Mouse (Mus musculus) adrenal gland, adult 18-20 months (tissue): ENCODE data around the gene Ankrd11. TPM values are rescaled to one million over a fixed set of nuclear protein-coding genes. Genes with fewer than 3 reads are reported as not detected.

Experiments
- DNase-seq, 2 experiments: peaks; one replicate each; pipeline ENCODE4 v3.0.0; 2021 to 2022; ENCODE audit warnings: low spot score in 2 of 2
- total RNA-seq, 2 experiments: library from RNA; stranded (reverse); gene quantifications; 1 replicate in 1 of 2; 2 replicates in 1 of 2; pipeline ENCODE4 v1.2.3; 2021

The Ankrd11 gene
- total RNA-seq, 2 experiments from 2014 or later = 69.1 to 93.7 TPM

DNA sequence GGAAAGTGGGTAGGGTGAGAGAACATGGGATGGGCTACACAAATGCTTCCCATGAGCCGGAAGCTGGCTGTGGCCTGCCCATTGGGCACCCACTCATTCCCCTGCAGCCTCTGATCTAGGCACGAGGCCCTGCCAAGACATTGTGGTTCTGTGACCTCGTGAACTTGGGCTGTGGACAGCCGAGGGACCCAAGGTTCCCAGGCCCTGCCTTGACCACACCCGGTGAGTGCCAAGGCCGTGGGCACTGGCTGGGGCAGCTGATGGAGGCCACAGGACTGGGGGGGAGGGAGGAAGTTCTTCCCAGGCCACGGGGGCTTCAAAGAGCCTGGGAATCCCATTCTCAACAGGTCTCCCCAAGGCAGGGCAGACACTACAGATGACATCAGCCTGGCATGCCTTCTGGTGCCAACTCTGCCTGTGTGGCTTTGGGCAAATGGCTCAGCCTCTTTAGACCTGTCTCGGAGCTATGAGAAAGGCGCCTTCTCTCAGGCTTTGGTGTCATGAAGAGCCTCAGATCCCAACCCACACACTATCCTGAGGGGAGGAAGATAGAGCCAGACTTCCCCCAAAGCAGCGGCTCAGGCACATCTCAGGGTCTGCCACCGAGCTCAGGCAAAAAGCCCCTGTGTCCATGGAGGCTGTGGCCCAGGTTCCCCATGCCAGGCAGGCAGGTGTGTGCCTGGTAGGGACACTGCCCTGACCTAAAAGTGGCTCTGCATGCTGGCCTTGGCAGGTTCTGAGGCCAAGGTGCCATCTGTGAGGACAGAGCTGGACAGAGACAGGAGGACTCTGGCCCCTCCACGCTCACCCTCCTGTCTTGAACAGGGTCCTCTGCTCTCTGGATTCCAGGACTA lies 190.2 kb downstream of the Ankrd11 start:
- no peak for DNase-seq

DNA sequence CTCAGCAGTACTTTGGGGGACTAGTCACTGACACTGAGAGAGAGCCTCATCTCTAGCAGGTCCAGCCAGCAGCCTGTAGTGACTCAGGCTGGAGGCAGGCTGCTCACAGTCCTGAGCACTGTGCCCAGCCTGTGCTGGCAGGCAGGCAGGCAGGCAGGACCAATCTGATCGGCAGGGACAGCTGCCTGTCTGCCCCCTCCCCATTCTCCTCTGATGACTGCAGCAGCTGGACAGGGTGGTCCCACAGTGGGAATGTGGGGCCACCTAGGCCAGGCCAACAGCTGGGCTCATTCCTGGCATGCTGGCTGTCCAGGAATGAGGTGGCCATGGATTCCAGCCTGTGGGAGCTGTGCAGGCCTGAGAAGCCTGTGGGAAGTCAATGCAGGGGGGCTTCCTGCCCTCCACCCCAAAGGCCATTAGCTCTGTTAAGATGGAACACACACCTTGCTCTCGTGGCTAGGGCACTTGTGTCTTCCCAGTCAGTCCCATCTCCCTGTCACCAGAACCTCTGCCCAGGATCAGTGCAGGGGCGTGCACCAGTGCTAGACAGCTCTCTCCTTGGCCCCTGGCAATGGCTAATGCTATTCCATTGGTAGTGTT lies 191.3 kb downstream of the Ankrd11 start:
- DNase-seq = no peak

DNA sequence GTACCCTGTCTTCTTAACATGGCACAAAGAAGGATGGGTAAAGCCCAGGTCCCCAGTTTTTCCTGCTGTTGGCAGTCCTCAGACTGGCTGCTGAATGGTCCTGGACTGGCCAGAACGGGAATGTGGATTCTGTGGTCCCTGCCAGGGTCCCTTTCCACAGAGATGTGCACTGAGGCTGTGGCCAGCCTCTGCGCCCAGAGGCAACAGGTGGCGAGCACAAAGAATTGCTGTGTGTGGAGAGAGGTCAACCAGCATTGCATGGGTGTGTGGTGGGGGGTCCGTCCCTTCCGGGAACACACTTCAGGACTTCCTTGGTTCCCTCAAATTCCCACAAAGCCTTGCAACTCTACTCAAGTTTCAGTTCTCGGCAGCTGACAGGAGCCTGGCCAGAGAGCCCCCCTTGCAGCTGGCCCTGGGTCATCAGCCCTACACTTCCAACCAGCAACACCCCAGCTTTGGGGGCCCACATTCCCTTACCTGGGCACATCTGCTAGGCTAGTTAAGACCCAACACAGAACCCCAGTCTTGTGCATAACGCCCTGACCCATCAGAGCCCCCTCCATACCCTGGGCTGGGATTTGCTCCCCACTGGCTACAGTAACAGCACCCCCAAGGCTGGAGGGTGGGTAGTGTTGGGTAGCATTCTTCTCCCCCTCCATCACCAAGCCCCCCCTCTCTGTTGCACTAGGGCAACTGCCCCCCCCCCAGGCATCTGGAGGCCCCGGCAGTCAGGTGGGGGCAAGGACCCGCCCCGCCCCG lies 192.7 kb downstream of the Ankrd11 start:
- DNase-seq = no peak

DNA sequence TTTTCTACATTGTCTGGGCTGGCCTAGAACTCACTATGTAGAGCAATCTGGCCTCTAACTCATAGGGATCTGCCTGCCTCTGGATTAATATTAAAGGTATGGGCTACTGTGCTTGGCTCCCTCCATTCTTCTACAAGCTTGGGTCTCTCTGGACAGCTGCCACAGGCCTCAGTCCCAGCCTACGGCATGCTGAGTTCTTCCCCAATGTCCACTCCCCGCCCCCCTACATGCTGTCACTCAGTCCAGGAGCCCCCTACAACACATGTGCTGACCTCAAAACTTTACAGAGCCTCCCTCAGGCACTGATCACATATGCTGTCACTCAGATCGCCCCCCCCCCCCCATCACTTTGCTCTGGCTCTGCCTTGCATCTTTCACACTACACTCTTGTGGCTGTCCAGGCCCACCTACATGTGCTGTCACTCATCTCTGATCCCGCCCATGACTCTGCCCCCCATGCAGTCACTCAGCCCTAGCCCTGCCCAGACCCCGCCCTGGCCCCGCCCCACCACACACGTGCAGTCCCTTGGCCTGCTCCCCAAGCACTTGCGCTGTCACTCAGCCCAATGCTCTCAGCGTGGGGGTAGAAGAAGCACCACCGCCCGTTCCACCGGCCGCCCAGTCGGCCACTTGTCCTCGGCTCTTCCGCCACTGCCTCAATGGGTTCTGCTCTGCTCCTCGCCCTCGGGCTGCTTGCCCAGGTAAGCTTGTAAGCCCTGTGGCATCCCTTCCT lies 194.1 kb downstream of the Ankrd11 start, which contains the start of gene Cdh15:
Gene Cdh15 (plus strand): TSS at position 138 of the 733 bp plus-strand sequence.
- DNase-seq = no peak

DNA sequence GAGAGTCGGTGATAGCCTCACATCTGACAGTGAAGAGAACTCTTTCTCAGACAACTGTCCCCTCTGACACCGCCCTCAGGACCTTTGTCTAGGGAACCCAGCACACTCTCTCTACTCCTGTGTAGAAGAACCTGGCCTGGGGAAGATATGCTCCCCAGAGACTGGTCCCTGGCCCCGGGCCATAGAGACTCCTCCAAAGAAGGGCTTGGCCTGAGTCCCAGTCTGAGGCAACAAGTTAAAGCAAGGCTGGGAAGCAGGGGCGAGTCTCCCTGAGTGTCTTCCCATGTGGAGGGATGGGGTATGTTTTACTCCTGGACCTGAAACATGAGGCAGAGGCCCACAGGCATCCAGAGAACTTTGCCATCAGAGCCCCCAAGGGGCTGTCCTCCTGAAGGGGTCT lies 196.4 kb downstream of the Ankrd11 start:
- DNase-seq = no peak

DNA sequence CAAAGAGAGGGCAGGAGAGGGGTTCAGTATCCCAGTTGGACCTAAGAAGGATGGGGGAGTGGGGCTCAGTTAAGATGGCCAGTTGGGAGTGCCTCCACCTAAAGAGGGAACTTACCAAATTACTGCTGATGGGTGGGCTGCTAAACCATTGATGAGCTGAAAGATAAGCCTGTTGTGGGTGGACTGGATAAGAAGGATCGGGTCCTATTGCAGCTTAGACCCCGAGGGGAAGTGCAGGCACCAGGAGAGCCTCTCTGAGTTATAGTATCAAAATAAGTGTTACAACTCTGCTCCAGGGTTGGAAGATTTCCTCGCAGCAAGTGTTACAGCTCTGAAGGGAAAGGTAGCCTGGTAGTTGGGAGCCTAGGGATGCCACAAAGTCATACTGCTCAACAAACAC lies 197.9 kb downstream of the Ankrd11 start:
- DNase-seq = no peak

DNA sequence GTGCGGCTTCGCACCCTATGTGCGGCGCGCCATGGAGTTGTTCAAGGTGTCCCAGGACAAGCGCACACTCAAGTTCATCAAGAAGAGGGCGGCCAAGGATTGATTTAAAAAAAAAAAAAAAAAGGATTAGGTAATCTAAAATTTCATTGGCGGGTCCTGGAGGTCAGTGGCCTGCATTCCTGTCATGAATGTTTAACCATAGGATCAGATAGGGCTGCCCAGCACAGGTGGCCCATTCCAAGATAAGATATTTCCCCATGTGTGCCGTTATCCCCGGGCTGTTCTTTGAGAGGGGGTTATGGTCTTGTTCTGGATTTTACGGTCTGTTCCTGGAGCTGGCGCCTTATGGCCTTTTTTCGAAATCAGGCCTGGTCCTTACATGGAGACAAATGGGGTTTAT lies 205.4 kb downstream of the Ankrd11 start:
- no peak for DNase-seq

DNA sequence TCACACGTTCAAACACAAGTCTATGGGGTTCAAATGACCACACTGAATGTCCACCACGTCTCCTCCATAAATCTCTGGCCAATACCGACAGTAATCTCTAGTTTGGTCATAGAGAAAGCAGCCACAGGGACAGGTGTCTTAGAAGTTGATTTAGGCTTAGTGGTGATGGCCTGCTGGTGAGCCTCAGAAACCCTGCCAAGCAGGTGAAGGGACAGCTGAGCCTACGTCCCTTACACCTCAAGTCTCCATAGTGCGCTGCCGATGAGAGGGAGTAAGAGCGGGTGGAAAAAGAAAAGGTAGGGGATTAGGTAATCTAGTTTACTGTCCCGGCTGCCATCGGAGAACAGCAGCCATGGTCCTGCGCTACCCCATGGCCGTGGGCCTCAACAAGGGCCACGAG lies 205.9 kb downstream of the Ankrd11 start:
- DNase-seq = no peak

DNA sequence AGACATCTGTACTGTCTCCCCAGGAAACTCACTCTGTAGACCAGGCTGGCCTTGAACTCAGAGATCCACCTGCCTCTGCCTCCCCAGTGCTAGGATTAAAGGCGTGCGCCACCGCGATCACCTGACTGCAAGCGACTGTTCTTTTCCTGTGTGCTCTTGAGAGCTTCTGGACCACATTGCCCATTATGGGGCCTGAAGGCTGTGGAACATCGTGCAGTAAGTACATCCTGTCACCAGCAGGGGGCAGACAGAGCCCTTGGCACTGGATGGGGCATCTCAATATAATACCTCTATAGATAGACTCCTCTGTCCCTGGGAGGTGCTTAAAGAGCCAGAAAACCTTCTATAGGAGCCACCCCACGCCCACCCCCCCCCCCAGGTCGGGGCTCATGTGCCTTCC lies 207.1 kb downstream of the Ankrd11 start:
- peak; percentile 75 to 76 for DNase-seq

DNA sequence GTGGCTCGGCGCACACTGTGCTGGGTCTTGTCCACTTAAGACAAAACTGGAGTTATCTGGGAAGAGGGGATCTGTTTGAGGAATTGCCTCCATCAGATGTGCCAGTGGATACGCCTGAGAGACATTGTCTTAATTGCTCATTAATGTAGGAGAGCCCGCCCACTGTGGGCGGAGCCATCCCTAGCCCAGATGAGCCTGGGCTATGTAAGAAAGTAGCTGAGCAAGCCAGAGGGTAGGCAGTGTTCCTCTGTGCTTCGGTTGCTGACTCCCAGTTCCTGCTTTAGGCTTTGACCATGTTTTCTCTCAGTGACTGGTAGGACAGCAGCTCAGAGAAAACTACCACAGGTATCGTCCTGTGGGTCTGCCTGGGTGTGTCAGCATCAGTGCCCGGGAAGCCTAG lies 207.7 kb downstream of the Ankrd11 start:
- no peak for DNase-seq

Other genes starting within 250 kb of the Ankrd11 start
- gene Cdh15, start 194.3 kb downstream of the Ankrd11 start, total RNA-seq = under 1 TPM; 0.22 to 0.99 TPM
- 10 to 100 TPM; 86.9 to 88.3 TPM for gene Spg7, start 20.7 kb upstream of the Ankrd11 start, total RNA-seq
- gene Rpl13, start 60.1 kb upstream of the Ankrd11 start, total RNA-seq = 100 to 1,000 TPM; 629 to 647 TPM
- gene Cpne7, start 75.1 kb upstream of the Ankrd11 start, total RNA-seq = 1 to 10 TPM; 4.7 to 6.6 TPM
- 10 to 100 TPM in 1 of 2 experiments, 1 to 10 TPM in 1; 9.2 to 12.2 TPM for gene Sult5a1, start 116.0 kb upstream of the Ankrd11 start, total RNA-seq
- 10 to 100 TPM; 45.0 to 48.5 TPM for gene Dpep1, start 144.0 kb upstream of the Ankrd11 start, total RNA-seq
- gene Chmp1a, start 170.5 kb upstream of the Ankrd11 start, total RNA-seq = 10 to 100 TPM; 79.3 to 86.2 TPM
- 1 to 10 TPM; 3.4 to 3.6 TPM for gene Spata33, start 170.6 kb upstream of the Ankrd11 start, total RNA-seq
- 10 to 100 TPM; 49.6 to 62.2 TPM for gene Cdk10, start 182.6 kb upstream of the Ankrd11 start, total RNA-seq
- 10 to 100 TPM; 10.5 to 14.2 TPM for gene Spata2l, start 194.0 kb upstream of the Ankrd11 start, total RNA-seq
- gene Zfp276, start 211.9 kb upstream of the Ankrd11 start, total RNA-seq = 10 to 100 TPM; 21.6 to 23.5 TPM
- 10 to 100 TPM; 20.3 to 24.0 TPM for gene Vps9d1, start 212.1 kb upstream of the Ankrd11 start, total RNA-seq